Mouse (Mus musculus): ENCODE data around the gene Ceacam2.

GRCm38 (mm10) chr7:25582301-25582810 is 42.7 kb upstream of the Ceacam2 start:
- no peak for TF ChIP-seq CTCF (IDR thresholded peaks at IDR 0.05; ENCODE audit: low read depth)
- no peak for TF ChIP-seq EP300 (optimal IDR thresholded peaks at IDR 0.05)
